Mouse (Mus musculus) adipocyte (in vitro differentiated cells): ENCODE results near the gene Pla2g16.

ENCODE experiments used
- DNase-seq: peaks from one replicate; pipeline ENCODE4 v3.0.0-alpha.2; 2016; ENCODE audit warnings: low spot score

Gene Pla2g16

DNA sequence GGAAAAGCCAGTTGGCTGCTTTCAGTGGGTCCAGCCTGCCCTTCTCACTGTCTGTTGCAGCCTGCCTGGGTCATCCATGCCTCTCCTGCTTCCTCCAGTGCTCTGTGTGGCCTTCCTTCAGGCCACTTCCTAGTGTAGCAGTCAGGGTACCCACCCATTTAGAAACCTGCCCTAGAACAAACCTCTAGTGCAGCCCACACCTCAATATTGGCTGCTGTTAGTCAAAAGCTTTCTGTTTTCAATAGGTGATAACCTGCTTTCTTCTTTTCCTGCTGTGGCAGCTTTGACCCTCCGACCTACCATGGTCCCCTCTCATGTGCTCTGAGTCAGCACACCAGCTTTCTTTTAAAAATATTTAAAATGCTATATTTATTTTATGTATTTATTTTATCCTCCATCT, 7.2 kb downstream of the Pla2g16 start:
- DNase-seq: no peak

- no peak for DNase-seq
These were observed 9.6 kb downstream of the Pla2g16 start for GRCm38 (mm10) chr19:7566826-7567225.

DNA sequence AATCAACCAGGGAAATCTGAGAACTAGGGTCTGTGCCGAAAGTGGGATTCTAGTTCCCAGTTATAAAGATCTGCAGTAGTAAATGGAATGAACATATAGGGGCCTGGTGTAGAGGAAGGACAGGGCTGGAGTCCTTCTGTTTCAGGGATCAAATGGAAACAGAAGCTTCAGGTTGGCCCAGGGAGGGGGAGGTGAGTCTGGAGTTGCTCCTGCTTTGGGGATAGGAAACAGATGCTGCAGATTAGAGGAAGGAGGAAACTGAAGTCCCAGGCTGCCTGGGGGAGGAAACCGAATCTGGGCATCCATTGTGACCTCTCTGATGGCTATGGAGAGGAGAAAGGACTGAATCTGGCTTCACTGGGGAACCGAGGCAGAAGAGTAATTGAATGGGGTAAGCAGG, 11.1 kb downstream of the Pla2g16 start:
- no peak for DNase-seq

GRCm38 (mm10) chr19:7569650-7570049, 12.4 kb downstream of the Pla2g16 start:
- no peak for DNase-seq

GRCm38 (mm10) chr19:7576180-7576579, 18.9 kb downstream of the Pla2g16 start:
- no peak for DNase-seq

DNA sequence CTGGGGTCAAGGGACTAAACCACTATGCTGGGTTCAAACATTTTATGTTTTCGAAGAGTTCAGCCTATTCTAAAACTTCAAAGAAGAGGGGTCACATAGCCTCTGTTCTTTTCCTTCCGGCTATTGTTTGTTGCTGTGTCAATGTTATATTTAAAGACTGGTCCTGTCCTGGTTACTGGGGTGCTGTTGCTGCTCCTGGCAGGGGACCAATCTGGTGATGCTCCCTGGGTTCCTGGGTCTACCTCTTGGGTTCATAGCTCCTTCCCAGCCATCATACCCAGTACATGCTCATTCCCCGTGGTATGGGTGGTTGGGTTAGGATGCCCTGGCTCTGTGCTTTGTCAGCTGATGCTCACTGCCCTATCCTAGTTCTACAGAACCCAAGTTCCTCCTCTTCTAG, 20.5 kb downstream of the Pla2g16 start:
- no peak for DNase-seq

DNA sequence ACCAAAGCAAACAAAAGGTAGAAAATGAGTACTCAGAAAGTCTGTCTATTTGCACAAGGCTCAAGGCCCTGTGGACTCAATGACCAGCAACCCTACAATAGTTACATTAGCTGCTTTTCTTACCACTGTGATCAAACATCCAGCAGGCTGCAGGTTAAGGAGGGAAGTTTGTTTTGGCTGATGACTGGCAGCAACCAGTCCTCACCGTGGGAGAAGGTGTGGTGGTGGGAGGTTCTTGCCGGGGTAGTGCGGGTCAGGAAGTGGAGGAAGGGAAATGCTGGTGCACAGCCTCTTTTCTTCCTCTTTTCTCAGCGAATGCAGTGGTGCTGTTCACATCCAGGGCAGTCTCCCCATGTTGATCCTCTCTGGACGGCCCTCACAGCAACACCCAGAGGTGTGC, 23.8 kb downstream of the Pla2g16 start:
- no peak for DNase-seq

GRCm38 (mm10) chr19:7583101-7583500, 25.8 kb downstream of the Pla2g16 start:
- no peak for DNase-seq

- no peak for DNase-seq
These were observed 26.3 kb downstream of the Pla2g16 start for GRCm38 (mm10) chr19:7583599-7583998.

DNA sequence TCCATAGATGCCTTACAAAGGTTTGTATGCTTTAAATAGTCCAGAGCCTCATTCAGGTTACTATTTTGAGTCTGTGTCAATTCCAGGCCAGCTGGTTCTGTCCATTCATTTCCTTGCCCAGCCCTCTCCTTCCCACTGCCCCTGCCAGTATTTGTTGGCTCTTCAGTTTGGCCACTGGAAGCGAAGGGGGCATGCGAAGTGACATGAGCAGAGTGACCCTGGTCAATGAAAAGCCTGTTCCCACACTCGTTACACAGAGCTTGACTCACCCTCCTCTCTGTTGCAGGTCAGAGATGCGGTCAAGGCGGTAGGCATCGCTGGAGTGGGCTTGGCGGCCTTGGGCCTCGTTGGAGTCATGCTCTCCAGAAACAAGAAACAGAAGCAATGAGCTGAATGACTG, 28.0 kb downstream of the Pla2g16 start:
- DNase-seq: no peak

- DNase-seq: no peak
These were observed 28.5 kb downstream of the Pla2g16 start for GRCm38 (mm10) chr19:7585764-7586163.

- no peak for DNase-seq
These were observed 33.5 kb downstream of the Pla2g16 start for GRCm38 (mm10) chr19:7590795-7591194.

- peak; percentile 62 for DNase-seq
These were observed 34.8 kb downstream of the Pla2g16 start for GRCm38 (mm10) chr19:7592018-7592417.

- DNase-seq: peak; percentile 84
These were observed 38.3 kb downstream of the Pla2g16 start for GRCm38 (mm10) chr19:7595534-7595933.

DNA sequence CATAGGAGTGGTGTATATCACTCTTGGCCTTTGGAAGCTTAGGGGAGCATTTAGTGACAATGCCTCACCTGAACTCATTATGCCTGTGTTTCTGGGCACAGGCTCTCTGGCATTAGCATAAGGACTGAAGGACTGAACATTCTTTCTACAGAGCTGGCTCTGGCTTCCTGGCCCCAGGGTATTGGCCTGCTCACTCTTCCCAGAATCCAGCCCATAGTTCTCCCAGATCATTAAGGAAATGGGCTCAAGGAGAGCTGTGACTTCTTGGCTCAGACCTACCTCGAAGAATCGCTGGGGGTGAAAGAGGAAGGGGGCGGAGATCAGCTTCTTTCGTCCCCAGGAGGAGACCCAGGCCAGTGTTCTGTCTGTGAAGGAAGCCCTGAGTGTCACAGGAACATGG, 41.2 kb downstream of the Pla2g16 start:
- peak; percentile 78 for DNase-seq

DNA sequence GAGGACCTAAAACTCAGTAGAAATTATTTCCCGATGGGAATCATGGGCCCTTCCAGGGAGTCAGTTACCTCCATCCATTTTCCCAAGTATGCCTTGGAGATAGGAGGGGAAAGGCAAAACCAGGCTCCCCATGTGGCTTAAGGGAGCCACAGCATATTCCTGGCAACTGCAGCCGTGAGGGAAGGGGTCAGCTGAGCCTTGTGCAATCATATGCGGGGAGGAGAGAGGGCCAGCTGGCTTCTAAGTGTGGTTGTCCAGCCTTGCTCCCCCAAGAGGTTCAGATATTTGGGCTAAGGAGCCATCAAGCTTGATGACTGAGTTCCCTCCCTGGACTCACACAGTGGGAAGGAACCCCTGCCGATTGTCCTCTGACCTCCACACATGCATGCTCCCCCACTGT, 44.3 kb downstream of the Pla2g16 start:
- peak; percentile 97 for DNase-seq

GRCm38 (mm10) chr19:7604107-7604506, 46.8 kb downstream of the Pla2g16 start:
- no peak for DNase-seq

- peak; percentile 32 for DNase-seq
These were observed 47.8 kb downstream of the Pla2g16 start for GRCm38 (mm10) chr19:7605013-7605412.

- peak; percentile 81 for DNase-seq
These were observed 48.9 kb downstream of the Pla2g16 start for GRCm38 (mm10) chr19:7605930-7606783.

- DNase-seq: peak; percentile 93
These were observed 49.8 kb downstream of the Pla2g16 start, which contains the start of gene Lgals12 for GRCm38 (mm10) chr19:7606801-7607689. TSS of gene Lgals12 (minus strand) at chr19:7607193.

GRCm38 (mm10) chr19:7607690-7608201, 50.5 kb downstream of the Pla2g16 start:
- no peak for DNase-seq

- DNase-seq: no peak
These were observed 54.9 kb downstream of the Pla2g16 start, which contains the start of gene Hrasls5 for GRCm38 (mm10) chr19:7611942-7612757. TSS of gene Hrasls5 (plus strand) at chr19:7612541.
